Mouse (Mus musculus): ENCODE measurements at regions not wholly inside any gene's neighbourhood (a gene's known extent, or its start where the extent isn't known, plus 50 kb on each side); places are given as distances from the start of the nearest gene placed in this dataset.

DNA sequence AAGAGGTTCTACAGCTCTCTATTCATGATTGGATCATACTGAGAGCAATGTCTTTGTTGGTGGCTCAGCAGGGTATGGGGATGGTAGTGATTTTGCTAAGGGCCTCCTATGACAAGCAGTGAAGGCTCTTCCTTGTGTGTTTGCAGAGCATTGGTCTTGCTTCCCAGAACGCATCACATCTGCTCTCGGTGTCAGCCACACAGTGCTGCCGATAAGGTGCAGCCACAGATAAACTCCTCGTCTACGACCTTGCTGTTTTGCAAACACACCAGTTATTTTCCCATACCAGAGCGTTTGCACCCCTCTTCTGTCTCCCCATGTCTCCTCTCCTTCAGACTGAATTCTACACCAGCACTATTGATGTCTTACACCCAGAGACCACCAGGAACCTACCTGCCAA lies 68.4 kb upstream of the Thpo start:
- H3K4me3 ChIP-seq, result no peak overlapping the region
- no peak for DNase-seq (ENCODE audit: low spot score in 2 of 2)
- no peak overlapping the region for H3K27ac ChIP-seq
- no peak for TF ChIP-seq CTCF (conservative IDR thresholded peaks at IDR 0.05)

DNA sequence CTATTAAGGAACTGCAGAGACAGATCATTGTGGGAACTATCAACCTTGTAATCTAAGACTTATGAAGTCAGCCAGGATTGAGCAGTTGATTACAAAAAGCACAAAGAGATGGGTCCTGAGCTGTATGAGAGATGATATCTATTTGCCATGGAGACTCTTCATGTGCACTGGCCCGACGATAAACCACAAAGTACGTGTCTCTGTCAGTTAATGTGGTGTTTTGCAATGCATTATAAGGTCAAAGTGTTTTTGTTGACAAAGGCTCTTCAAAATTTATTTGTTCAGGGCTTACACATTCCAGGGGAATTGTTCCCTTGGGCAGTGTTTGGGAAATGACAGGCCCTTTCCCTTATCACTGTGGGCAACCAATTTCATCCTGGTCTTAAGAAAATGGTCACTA lies 65.7 kb upstream of the Thpo start:
- no peak for TF ChIP-seq CTCF (conservative IDR thresholded peaks at IDR 0.05)
- Histone ChIP-seq H3K4me3 (no peak overlapping the region), H3K27ac (no peak overlapping the region)
- DNase-seq (ENCODE audit: low spot score in 2 of 2), result no peak

DNA sequence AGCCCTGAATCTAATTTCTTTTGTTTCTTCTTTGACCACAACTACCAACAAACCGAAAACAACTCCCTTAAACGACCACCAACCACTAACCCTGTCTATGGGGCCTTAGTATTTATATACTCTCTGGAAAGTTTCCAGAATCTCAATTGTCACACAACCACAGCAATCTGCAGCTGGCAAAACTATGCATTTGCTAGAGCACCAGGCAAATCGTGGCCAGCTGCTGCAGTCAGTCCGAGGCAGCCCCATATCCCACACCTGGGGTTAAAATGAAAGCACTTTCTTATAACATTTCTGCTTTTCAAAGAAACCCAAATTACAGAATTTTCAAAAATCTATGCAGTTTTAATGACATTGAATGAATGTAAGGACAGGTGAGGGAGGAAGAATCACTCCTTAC lies 63.8 kb upstream of the Thpo start:
- no peak for DNase-seq (ENCODE audit: low spot score in 2 of 2)
- Histone ChIP-seq H3K27ac (no peak overlapping the region), H3K4me3 (no peak overlapping the region)
- no peak for TF ChIP-seq CTCF (conservative IDR thresholded peaks at IDR 0.05)

DNA sequence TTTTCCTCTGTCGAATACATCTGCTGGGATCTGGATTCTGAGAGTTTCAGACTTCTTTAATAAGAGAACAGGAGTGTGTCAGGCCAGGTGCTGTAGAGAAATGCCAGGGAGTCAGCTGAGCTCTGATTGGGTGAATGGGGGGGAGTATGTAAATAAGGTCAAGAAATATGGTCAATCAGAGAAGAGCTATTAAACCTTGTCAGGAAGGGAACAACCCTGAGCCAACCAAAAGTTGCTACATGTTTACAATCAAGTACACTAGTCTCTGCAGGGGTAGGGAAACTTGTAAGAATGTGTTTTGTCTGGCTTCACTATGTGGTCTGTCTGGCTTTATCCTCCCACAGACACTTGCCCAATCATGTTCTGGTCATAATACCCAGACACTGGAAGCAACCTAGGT lies 60.4 kb upstream of the Thpo start:
- no peak overlapping the region for H3K4me3 ChIP-seq
- no peak overlapping the region for H3K27ac ChIP-seq
- no peak for DNase-seq (ENCODE audit: low spot score in 2 of 2)
- TF ChIP-seq CTCF (conservative IDR thresholded peaks at IDR 0.05), result no peak
